Comparison of ENCODE assay signal across 20 mouse cellular contexts in genomic region chr11:118448385-118448784, GRCm38 (mm10). TPM values are rescaled to one million over a fixed set of nuclear protein-coding genes. Genes with fewer than 3 reads are reported as not detected.
DNase-seq lines count a peak whose midpoint lies in the region; ATAC-seq lines count a peak whose summit lies in the region.
"Had no signal": no experiment of that assay in that cellular context is flagged by ENCODE, and none has a peak within 500 bp of the region (broad histone marks: within the 10 kb centered on the region; RNA-seq: fewer than 3 reads in every experiment).

No protein-coding gene starts in this region.

- peaks cover 22% of the 10 kb centered on the region for H3K27me3 ChIP-seq in heart, embryonic 12.5 days (replicated peaks)
- H3K27me3 ChIP-seq in midbrain, embryonic 10.5 days (ENCODE audit: low read depth, poor library complexity, severe bottlenecking), result peaks cover 19% of the 10 kb centered on the region
- 0 out of 2 replicates have a peak, but pooled peaks cover 3% of the 10 kb centered on the region for H3K27me3 ChIP-seq in forebrain, embryonic 14.5 days (replicated peaks; ENCODE audit: control insufficient read depth, insufficient read depth, low read length)

- no peak overlapping the region for H3K4me2 ChIP-seq in heart, embryonic 12.5 days
- H3K4me2 ChIP-seq in forebrain, embryonic 14.5 days (ENCODE audit: low read length), result no peak overlapping the region
- H3K4me2 ChIP-seq: limb, embryonic 12.5 days; liver, embryonic 12.5 days had no signal

- no peaks in the 10 kb centered on the region for H3K36me3 ChIP-seq in heart, embryonic 12.5 days
- no peaks in the 10 kb centered on the region for H3K36me3 ChIP-seq in midbrain, embryonic 10.5 days
- no peaks in the 10 kb centered on the region for H3K36me3 ChIP-seq in forebrain, embryonic 14.5 days (ENCODE audit: control insufficient read depth, insufficient read depth, low read length)
- H3K36me3 ChIP-seq: forebrain, embryonic 10.5 days; hindbrain, embryonic 10.5 days; limb, embryonic 12.5 days; liver, embryonic 12.5 days had no signal

- H3K4me3 ChIP-seq in heart, embryonic 12.5 days, result no peak overlapping the region
- H3K4me3 ChIP-seq in midbrain, embryonic 10.5 days, result no peak overlapping the region
- no peak overlapping the region for H3K4me3 ChIP-seq in forebrain, embryonic 14.5 days (ENCODE audit: low read depth, low read length)
- H3K4me3 ChIP-seq: forebrain, embryonic 10.5 days; hindbrain, embryonic 10.5 days; limb, embryonic 12.5 days; liver, embryonic 12.5 days had no signal

- WGBS in heart, embryonic 12.5 days, result 79% methylated on average over 8 of the region's 8 CpGs
- 87% methylated on average over 8 of the region's 8 CpGs for WGBS in midbrain, embryonic 10.5 days
- WGBS in forebrain, embryonic 14.5 days, result 88% methylated on average over 8 of the region's 8 CpGs

- H3K9ac ChIP-seq in heart, embryonic 12.5 days, result no peak overlapping the region
- no peak overlapping the region for H3K9ac ChIP-seq in forebrain, embryonic 14.5 days (ENCODE audit: low read length)
- H3K9ac ChIP-seq: liver, embryonic 12.5 days had no signal

- 0 out of 2 replicates have a peak, but pooled peaks cover 5% of the 10 kb centered on the region for H3K4me1 ChIP-seq in heart, embryonic 12.5 days (replicated peaks)
- no peaks in the 10 kb centered on the region for H3K4me1 ChIP-seq in midbrain, embryonic 10.5 days
- no peaks in the 10 kb centered on the region for H3K4me1 ChIP-seq in forebrain, embryonic 14.5 days (ENCODE audit: control insufficient read depth, insufficient read depth, low read length)
- H3K4me1 ChIP-seq: hindbrain, embryonic 10.5 days; liver, embryonic 12.5 days had no signal

- ATAC-seq in heart, embryonic 12.5 days (ENCODE audit: insufficient number of reproducible peaks, low FRiP score), result no peak
- ATAC-seq in forebrain, embryonic 14.5 days, result no peak
- ATAC-seq: hindbrain, postnatal 0 days; intestine, postnatal 0 days; liver, embryonic 12.5 days had no signal

- DNase-seq in heart, adult 18-20 months, result peak; percentile 79 to 87
- DNase-seq in gastrocnemius, adult 8-10 months (ENCODE audit: low spot score in 2 of 2), result peak; percentile 72 to 82
- peak; percentile 58 to 82 for DNase-seq in gastrocnemius, postnatal 4 days (ENCODE audit: low spot score in 2 of 2)
- peak; percentile 55 for DNase-seq in heart, postnatal 4 days
- DNase-seq in midbrain, embryonic 10.5 days (ENCODE audit: low spot score), result no peak
- DNase-seq in forebrain, embryonic 14.5 days (ENCODE audit: low spot score), result no peak
- DNase-seq: cerebellum, adult 18-20 months; cerebellum, postnatal 36 days; lung, adult 2 months; right cerebral cortex, postnatal 25 days had no signal

- no peak overlapping the region for H3K27ac ChIP-seq in heart, embryonic 12.5 days (ENCODE audit: poor library complexity, severe bottlenecking)
- H3K27ac ChIP-seq in midbrain, embryonic 10.5 days (replicated peaks), result no peak overlapping the region
- H3K27ac ChIP-seq in forebrain, embryonic 14.5 days (ENCODE audit: low read depth, low read length), result no peak overlapping the region
- H3K27ac ChIP-seq: hindbrain, embryonic 10.5 days; hindbrain, postnatal 0 days; liver, embryonic 12.5 days had no signal

- no peaks in the 10 kb centered on the region for H3K9me3 ChIP-seq in heart, embryonic 12.5 days (replicated peaks)
- H3K9me3 ChIP-seq in midbrain, embryonic 10.5 days (replicated peaks), result no peaks in the 10 kb centered on the region
- no peaks in the 10 kb centered on the region for H3K9me3 ChIP-seq in forebrain, embryonic 14.5 days (replicated peaks; ENCODE audit: control insufficient read depth, low read length)
- H3K9me3 ChIP-seq: forebrain, embryonic 10.5 days; hindbrain, embryonic 10.5 days; limb, embryonic 12.5 days; liver, embryonic 12.5 days had no signal

RNA-seq across cellular contexts. Expression of gene C1qtnf1, which starts 20.4 kb away (rescaled TPM):
- total RNA-seq in heart, adult 18-20 months (2021), result 10 to 100 TPM; 13.4 to 16.4 TPM
- polyA plus RNA-seq in heart, embryonic 12.5 days (2016; fragmentation: Nextera tagmentation; extraction: Ambion mirVana), result 4.9 and 5.5 TPM in 2 replicates
- total RNA-seq in gastrocnemius, adult 8-10 months (2022), result 1 to 10 TPM; 4.0 to 8.9 (median 6.3) TPM
- total RNA-seq in gastrocnemius, postnatal 4 days (2021), result 10 to 100 TPM; 33.2 to 37.6 TPM
- total RNA-seq in heart, postnatal 4 days (2021), result 10 to 100 TPM; 21.2 to 25.1 TPM
- polyA plus RNA-seq in midbrain, embryonic 10.5 days (2016; fragmentation: Nextera tagmentation; extraction: Ambion mirVana), result 2.0 and 2.9 TPM in 2 replicates
- polyA plus RNA-seq in forebrain, embryonic 14.5 days (2014; fragmentation: Nextera tagmentation; extraction: Ambion mirVana), result 2.3 and 3.0 TPM in 2 replicates
- total RNA-seq: granulocyte monocyte progenitor cell, adult 5-6 weeks; megakaryocyte-erythroid progenitor cell, adult 5-6 weeks; neutrophil, adult 5-6 weeks had no signal

RNA-seq across cellular contexts. Expression of gene Engase, which starts 28.2 kb away (rescaled TPM):
- 1 to 10 TPM; 4.2 to 5.1 TPM for total RNA-seq in heart, adult 18-20 months (2021)
- 4.5 and 4.6 TPM in 2 replicates for polyA plus RNA-seq in heart, embryonic 12.5 days (2016; fragmentation: Nextera tagmentation; extraction: Ambion mirVana)
- 1 to 10 TPM; 4.3 to 6.8 (median 4.5) TPM for total RNA-seq in gastrocnemius, adult 8-10 months (2022)
- 10 to 100 TPM; 16.0 to 27.7 TPM for total RNA-seq in gastrocnemius, postnatal 4 days (2021)
- total RNA-seq in heart, postnatal 4 days (2021), result 1 to 10 TPM; 4.0 to 5.8 TPM
- 7.3 and 8.6 TPM in 2 replicates for polyA plus RNA-seq in midbrain, embryonic 10.5 days (2016; fragmentation: Nextera tagmentation; extraction: Ambion mirVana)
- polyA plus RNA-seq in forebrain, embryonic 14.5 days (2014; fragmentation: Nextera tagmentation; extraction: Ambion mirVana), result 3.9 and 4.9 TPM in 2 replicates

RNA-seq across cellular contexts. Expression of gene Cant1, which starts 29.5 kb away (rescaled TPM):
- total RNA-seq in heart, adult 18-20 months (2021), result 10 to 100 TPM; 17.5 to 18.6 TPM
- polyA plus RNA-seq in heart, embryonic 12.5 days (2016; fragmentation: Nextera tagmentation; extraction: Ambion mirVana), result 23.6 and 23.7 TPM in 2 replicates
- total RNA-seq in gastrocnemius, adult 8-10 months (2022), result 10 to 100 TPM in 3 of 4 experiments, 1 to 10 TPM in 1; 9.6 to 11.8 (median 11.0) TPM
- 10 to 100 TPM; 20.1 to 20.7 TPM for total RNA-seq in gastrocnemius, postnatal 4 days (2021)
- total RNA-seq in heart, postnatal 4 days (2021), result 10 to 100 TPM; 19.6 to 20.2 TPM
- polyA plus RNA-seq in midbrain, embryonic 10.5 days (2016; fragmentation: Nextera tagmentation; extraction: Ambion mirVana), result 22.8 and 23.3 TPM in 2 replicates
- 21.4 and 22.8 TPM in 2 replicates for polyA plus RNA-seq in forebrain, embryonic 14.5 days (2014; fragmentation: Nextera tagmentation; extraction: Ambion mirVana)

RNA-seq across cellular contexts. Expression of gene Lgals3bp, which starts 46.5 kb away (rescaled TPM):
- total RNA-seq in heart, adult 18-20 months (2021), result 10 to 100 TPM; 19.6 to 34.9 TPM
- 4.5 and 5.1 TPM in 2 replicates for polyA plus RNA-seq in heart, embryonic 12.5 days (2016; fragmentation: Nextera tagmentation; extraction: Ambion mirVana)
- total RNA-seq in gastrocnemius, adult 8-10 months (2022), result 10 to 100 TPM; 12.3 to 16.0 (median 14.3) TPM
- total RNA-seq in gastrocnemius, postnatal 4 days (2021), result 10 to 100 TPM; 16.3 to 19.6 TPM
- total RNA-seq in heart, postnatal 4 days (2021), result 10 to 100 TPM; 20.2 to 24.4 TPM
- polyA plus RNA-seq in midbrain, embryonic 10.5 days (2016; fragmentation: Nextera tagmentation; extraction: Ambion mirVana), result 0.68 and 1.7 TPM in 2 replicates
- polyA plus RNA-seq in forebrain, embryonic 14.5 days (2014; fragmentation: Nextera tagmentation; extraction: Ambion mirVana), result 3.0 TPM in 2 replicates

Comparison
In these comparisons a context has a peak if more than half of its experiments do, and no peak if none do; other contexts are left out.
1. DNase-seq: peak in heart, adult 18-20 months (2 of 2), gastrocnemius, adult 8-10 months (2 of 2), gastrocnemius, postnatal 4 days (2 of 2) and heart, postnatal 4 days (single experiment); none in midbrain, embryonic 10.5 days (single experiment) and forebrain, embryonic 14.5 days (single experiment).